Mouse (Mus musculus): ENCODE data around the gene Pde11a. TPM values are rescaled to one million over a fixed set of nuclear protein-coding genes. Genes with fewer than 3 reads are reported as not detected.

The Pde11a gene
- polyA plus RNA-seq, 1 experiment from 2014 or later, result 0.59 TPM

GRCm38 (mm10) chr2:76080549-76080948 lies 258.0 kb downstream of the Pde11a start:
- no peak for ATAC-seq (replicated peaks)
- Histone ChIP-seq H3K9ac (replicated peaks) (no peak overlapping the region), H3K4me1 (no peaks in the 10 kb centered on the region), H3K27me3 (no peaks in the 10 kb centered on the region), H3K4me2 (replicated peaks) (no peak overlapping the region), H3K9me3 (no peaks in the 10 kb centered on the region), H3K36me3 (no peaks in the 10 kb centered on the region), H3K27ac (replicated peaks) (no peak overlapping the region), H3K4me3 (no peak overlapping the region)
- whole genome bisulfite sequencing, result 77% methylated on average over 3 of the region's 3 CpGs

GRCm38 (mm10) chr2:76076838-76077237 lies 261.7 kb downstream of the Pde11a start:
- ATAC-seq (replicated peaks), result no peak
- WGBS, result 81% methylated on average over 2 of the region's 2 CpGs

GRCm38 (mm10) chr2:76076047-76076446 lies 262.5 kb downstream of the Pde11a start:
- Histone ChIP-seq H3K4me3 (no peak overlapping the region), H3K27ac (replicated peaks) (no peak overlapping the region), H3K27me3 (no peaks in the 10 kb centered on the region), H3K36me3 (no peaks in the 10 kb centered on the region), H3K9ac (replicated peaks) (no peak overlapping the region), H3K4me1 (no peaks in the 10 kb centered on the region), H3K9me3 (no peaks in the 10 kb centered on the region), H3K4me2 (replicated peaks) (no peak overlapping the region)
- WGBS, result 96% methylated on average over 4 of the region's 4 CpGs
- ATAC-seq (replicated peaks), result no peak

More at GRCm38 (mm10) chr2:76076838-76077237, 261.7 kb downstream of the Pde11a start:
- no peaks in the 10 kb centered on the region for H3K36me3 ChIP-seq
- no peak overlapping the region for H3K27ac ChIP-seq (replicated peaks)
- H3K9me3 ChIP-seq, result no peaks in the 10 kb centered on the region
- no peak overlapping the region for H3K4me2 ChIP-seq (replicated peaks)
- H3K4me3 ChIP-seq, result no peak overlapping the region
- H3K9ac ChIP-seq (replicated peaks), result no peak overlapping the region
- H3K4me1 ChIP-seq, result no peaks in the 10 kb centered on the region
- H3K27me3 ChIP-seq, result no peaks in the 10 kb centered on the region

- 47% methylated on average over 6 of the region's 6 CpGs for WGBS
- Histone ChIP-seq H3K4me3 (no peak overlapping the region), H3K9me3 (no peaks in the 10 kb centered on the region), H3K4me2 (replicated peaks) (no peak overlapping the region), H3K27me3 (no peaks in the 10 kb centered on the region), H3K27ac (replicated peaks) (no peak overlapping the region), H3K4me1 (peaks cover 12% of the 10 kb centered on the region; the same call in 1 of the 2 replicates), H3K36me3 (no peaks in the 10 kb centered on the region), H3K9ac (replicated peaks) (no peak overlapping the region)
- ATAC-seq (replicated peaks), result no peak
Measured at GRCm38 (mm10) chr2:76073079-76073478, 265.5 kb downstream of the Pde11a start.

- peak overlapping the region; percentile 47 for H3K4me3 ChIP-seq
- H3K4me2 ChIP-seq (replicated peaks), result peak overlapping the region; percentile 58
- H3K36me3 ChIP-seq, result no peaks in the 10 kb centered on the region
- ATAC-seq (replicated peaks), result peak; percentile 95
- H3K9ac ChIP-seq (replicated peaks), result peak overlapping the region; percentile 45
- peaks cover 12% of the 10 kb centered on the region; the same call in 1 of the 2 replicates for H3K4me1 ChIP-seq
- under 1% methylated on average over 19 of the region's 19 CpGs for WGBS
- H3K9me3 ChIP-seq, result no peaks in the 10 kb centered on the region
- H3K27me3 ChIP-seq, result no peaks in the 10 kb centered on the region
- peak overlapping the region; percentile 62 for H3K27ac ChIP-seq (replicated peaks)
Measured at GRCm38 (mm10) chr2:76070432-76071306, 267.9 kb downstream of the Pde11a start.

- Histone ChIP-seq H3K9ac (replicated peaks) (no peak overlapping the region), H3K27me3 (no peaks in the 10 kb centered on the region), H3K36me3 (no peaks in the 10 kb centered on the region), H3K9me3 (no peaks in the 10 kb centered on the region), H3K4me2 (replicated peaks) (no peak overlapping the region), H3K4me3 (no peak overlapping the region), H3K4me1 (peaks cover 12% of the 10 kb centered on the region; the same call in 1 of the 2 replicates), H3K27ac (replicated peaks) (no peak overlapping the region)
- ATAC-seq (replicated peaks), result no peak
- WGBS, result 89% methylated on average over 13 of the region's 13 CpGs
Measured at GRCm38 (mm10) chr2:76069238-76069637, 269.3 kb downstream of the Pde11a start.

- Histone ChIP-seq H3K27me3 (no peaks in the 10 kb centered on the region), H3K9me3 (no peaks in the 10 kb centered on the region), H3K27ac (replicated peaks) (no peak overlapping the region), H3K4me3 (no peak overlapping the region), H3K4me1 (peaks cover 12% of the 10 kb centered on the region; the same call in 1 of the 2 replicates), H3K4me2 (replicated peaks) (no peak overlapping the region), H3K36me3 (no peaks in the 10 kb centered on the region), H3K9ac (replicated peaks) (no peak overlapping the region)
- 83% methylated on average over 10 of the region's 10 CpGs for WGBS
- no peak for ATAC-seq (replicated peaks)
Measured at GRCm38 (mm10) chr2:76068155-76068554, 270.4 kb downstream of the Pde11a start.

- WGBS, result 60% methylated on average over 4 of the region's 4 CpGs
Measured at GRCm38 (mm10) chr2:76067144-76067543, 271.4 kb downstream of the Pde11a start.

GRCm38 (mm10) chr2:76065292-76065691 lies 273.3 kb downstream of the Pde11a start:
- H3K9me3 ChIP-seq, result no peaks in the 10 kb centered on the region
- 80% methylated on average over 7 of the region's 7 CpGs for WGBS
- no peaks in the 10 kb centered on the region for H3K27me3 ChIP-seq
- no peak overlapping the region for H3K9ac ChIP-seq (replicated peaks)
- no peak for ATAC-seq (replicated peaks)
- no peak overlapping the region for H3K4me2 ChIP-seq (replicated peaks)
- no peaks in the 10 kb centered on the region for H3K36me3 ChIP-seq
- H3K4me3 ChIP-seq, result no peak overlapping the region
- H3K27ac ChIP-seq (replicated peaks), result no peak overlapping the region
- peaks cover 9% of the 10 kb centered on the region; the same call in 1 of the 2 replicates for H3K4me1 ChIP-seq

More at GRCm38 (mm10) chr2:76067144-76067543, 271.4 kb downstream of the Pde11a start:
- Histone ChIP-seq H3K27ac (replicated peaks) (no peak overlapping the region), H3K9me3 (no peaks in the 10 kb centered on the region), H3K4me3 (no peak overlapping the region), H3K4me2 (replicated peaks) (no peak overlapping the region), H3K9ac (replicated peaks) (no peak overlapping the region), H3K4me1 (peaks cover 12% of the 10 kb centered on the region; the same call in 1 of the 2 replicates), H3K36me3 (no peaks in the 10 kb centered on the region), H3K27me3 (no peaks in the 10 kb centered on the region)
- ATAC-seq (replicated peaks), result no peak

GRCm38 (mm10) chr2:76064078-76064477 lies 274.5 kb downstream of the Pde11a start:
- Histone ChIP-seq H3K36me3 (no peaks in the 10 kb centered on the region), H3K9me3 (no peaks in the 10 kb centered on the region), H3K27ac (replicated peaks) (no peak overlapping the region), H3K4me3 (no peak overlapping the region), H3K4me2 (replicated peaks) (no peak overlapping the region), H3K9ac (replicated peaks) (no peak overlapping the region), H3K4me1 (no peaks in the 10 kb centered on the region), H3K27me3 (no peaks in the 10 kb centered on the region)
- no peak for ATAC-seq (replicated peaks)
- 76% methylated on average over 5 of the region's 5 CpGs for WGBS

- Histone ChIP-seq H3K27ac (replicated peaks) (no peak overlapping the region), H3K27me3 (no peaks in the 10 kb centered on the region), H3K4me1 (no peaks in the 10 kb centered on the region), H3K36me3 (no peaks in the 10 kb centered on the region), H3K4me3 (no peak overlapping the region), H3K9me3 (no peaks in the 10 kb centered on the region), H3K9ac (replicated peaks) (no peak overlapping the region), H3K4me2 (replicated peaks) (no peak overlapping the region)
- WGBS, result 70% methylated on average over 3 of the region's 3 CpGs
- ATAC-seq (replicated peaks), result no peak
Measured at GRCm38 (mm10) chr2:76060207-76060606, 278.4 kb downstream of the Pde11a start.

- Histone ChIP-seq H3K4me1 (no peaks in the 10 kb centered on the region), H3K9ac (replicated peaks) (no peak overlapping the region), H3K4me2 (replicated peaks) (no peak overlapping the region), H3K36me3 (no peaks in the 10 kb centered on the region), H3K9me3 (no peaks in the 10 kb centered on the region), H3K27me3 (no peaks in the 10 kb centered on the region), H3K4me3 (no peak overlapping the region), H3K27ac (replicated peaks) (no peak overlapping the region; the same call in 1 of the 2 replicates)
- 65% methylated on average over 10 of the region's 10 CpGs for WGBS
- no peak for ATAC-seq (replicated peaks)
Measured at GRCm38 (mm10) chr2:76059595-76059994, 279.0 kb downstream of the Pde11a start.
